Mouse (Mus musculus) inflammation-experienced regulatory T-cells, adult 6 months (primary cell): ENCODE measurements around the gene Ccdc148. TPM values are rescaled to one million over a fixed set of nuclear protein-coding genes. Genes with fewer than 3 reads are reported as not detected.

Experiments used
- ATAC-seq: one replicate; pipeline ENCODE4 v1.8.0; 2017
- polyA plus RNA-seq, 3 experiments: library from polyadenylated mRNA; unstranded; fragments of 100-300 nt; shearing (Covaris generic); gene quantifications; one replicate each; pipeline ENCODE4 v1.2.1; 2017

Gene Ccdc148
- polyA plus RNA-seq, 3 experiments from 2014 or later, result 0.66 to 1.6 (median 1.1) TPM

DNA sequence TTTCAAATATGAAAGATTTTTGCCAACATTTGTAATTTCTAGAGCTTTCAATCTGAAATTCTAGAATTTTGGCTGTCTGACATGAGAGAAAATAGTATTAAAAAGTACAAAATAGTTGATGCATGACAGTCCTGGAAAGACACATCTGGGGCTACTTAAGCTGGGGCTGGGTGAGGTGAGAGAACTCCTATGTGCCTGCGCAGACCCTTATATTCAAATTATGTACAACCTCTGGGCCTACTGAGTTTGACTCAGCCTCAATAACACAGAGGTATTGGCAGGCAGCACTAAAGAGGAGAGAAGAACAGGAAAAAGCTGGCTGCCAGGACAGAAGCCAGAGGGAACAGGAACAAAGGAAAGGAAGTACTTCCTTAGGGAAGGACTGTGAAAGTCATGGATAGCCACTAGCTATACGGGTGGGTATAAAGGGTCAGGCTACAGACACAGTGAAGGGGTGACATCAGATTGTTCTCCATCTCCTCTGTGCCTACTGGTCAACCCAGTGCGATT lies 381.4 kb downstream of the Ccdc148 start:
- ATAC-seq, result no peak

DNA sequence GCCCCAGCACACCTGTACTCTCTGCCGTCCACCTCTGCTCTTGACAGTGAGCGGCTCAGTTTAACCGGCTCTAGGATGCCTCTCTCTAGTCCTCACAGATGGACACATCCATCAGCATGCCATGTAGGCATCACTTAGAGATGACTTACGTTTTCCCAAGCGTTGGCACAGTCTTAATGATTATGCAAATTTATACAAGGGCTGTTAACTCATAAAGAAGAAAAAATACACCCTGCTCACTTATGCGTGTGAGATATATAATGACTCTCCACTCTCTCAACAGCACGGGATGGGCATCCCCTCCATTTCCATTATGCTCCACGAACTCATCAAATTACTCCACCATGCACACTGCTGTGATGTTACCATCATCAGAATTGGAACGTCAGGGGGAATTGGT lies 386.6 kb downstream of the Ccdc148 start:
- no peak for ATAC-seq

Other genes with a start within 250 kb of the Ccdc148 start
- gene Pkp4, start 167 bp upstream of the Ccdc148 start, polyA plus RNA-seq, result 10 to 100 TPM; 10.2 to 16.4 (median 13.6) TPM